Mouse (Mus musculus): ENCODE measurements around the gene Gdf9.

The Gdf9 gene

GRCm38 (mm10) chr11:53445562-53445961 lies 14.7 kb downstream of the Gdf9 start:
- in situ Hi-C loops (cut with MseI, MboI): no loop called here

- in situ Hi-C loops (cut with MseI, MboI): no loop called here
These were observed 15.4 kb downstream of the Gdf9 start for GRCm38 (mm10) chr11:53446183-53446582.

- in situ Hi-C loops (cut with MseI, MboI): no loop called here
These were observed 17.2 kb downstream of the Gdf9 start for GRCm38 (mm10) chr11:53447996-53448395.

- in situ Hi-C loops (cut with MseI, MboI): no loop called here
These were observed 17.7 kb downstream of the Gdf9 start for GRCm38 (mm10) chr11:53448529-53448928.

DNA sequence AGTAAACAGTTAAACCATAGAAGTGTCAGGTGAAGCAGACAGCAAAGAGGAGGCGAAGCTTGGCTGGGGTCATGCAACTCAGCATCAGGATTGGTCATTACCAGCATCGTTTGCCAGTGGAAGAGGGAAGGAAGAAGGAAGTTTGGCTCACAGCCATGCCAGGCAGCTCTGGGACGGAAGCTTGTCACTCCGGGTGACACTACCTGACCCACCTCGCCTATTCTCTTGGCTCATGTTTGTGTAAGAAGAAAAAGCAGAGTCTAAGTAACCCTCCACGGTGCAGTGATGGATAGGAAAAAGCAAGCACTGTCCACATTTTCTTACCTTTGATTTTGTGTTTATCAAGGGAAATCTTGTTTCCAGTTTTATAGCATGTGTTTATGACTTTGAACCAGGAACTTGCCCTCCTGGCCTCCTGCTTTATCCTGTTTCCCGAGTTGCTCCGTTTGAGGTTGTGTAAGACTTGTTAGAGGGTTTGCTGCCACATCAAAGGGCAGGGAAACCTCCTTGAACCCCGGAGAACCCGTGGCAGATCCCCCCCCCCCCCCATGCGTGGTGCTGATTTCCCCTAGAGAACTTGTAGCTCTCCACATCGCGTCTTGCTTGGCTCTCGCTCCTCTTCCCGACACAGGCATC lies 19.4 kb downstream of the Gdf9 start:
- in situ Hi-C loops (cut with MseI, MboI): no loop called here

GRCm38 (mm10) chr11:53451361-53451760 lies 20.5 kb downstream of the Gdf9 start:
- in situ Hi-C loops (cut with MseI, MboI): no loop called here

GRCm38 (mm10) chr11:53452396-53452795 lies 21.6 kb downstream of the Gdf9 start:
- in situ Hi-C loops (cut with MseI, MboI): no loop called here

DNA sequence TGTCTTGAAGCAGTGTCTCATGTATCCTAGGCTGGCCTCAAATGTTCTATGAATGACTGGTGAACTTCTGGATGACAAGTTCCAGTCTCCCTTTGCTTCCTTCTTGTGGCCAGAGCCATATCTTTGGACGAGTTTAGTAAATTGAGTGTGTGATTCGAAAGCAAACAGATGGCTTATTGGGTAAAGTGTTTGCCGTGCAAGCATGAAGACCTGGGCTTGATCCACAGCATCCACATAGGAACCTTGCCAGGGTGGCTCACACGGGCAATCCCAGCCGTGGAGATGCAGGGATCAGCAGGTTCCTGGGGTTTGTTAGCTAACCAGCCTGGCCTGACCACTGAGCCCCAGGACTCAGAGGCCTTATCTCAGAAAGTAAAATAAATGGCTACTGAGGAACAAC lies 22.2 kb downstream of the Gdf9 start:
- in situ Hi-C loops (cut with MseI, MboI): no loop called here

DNA sequence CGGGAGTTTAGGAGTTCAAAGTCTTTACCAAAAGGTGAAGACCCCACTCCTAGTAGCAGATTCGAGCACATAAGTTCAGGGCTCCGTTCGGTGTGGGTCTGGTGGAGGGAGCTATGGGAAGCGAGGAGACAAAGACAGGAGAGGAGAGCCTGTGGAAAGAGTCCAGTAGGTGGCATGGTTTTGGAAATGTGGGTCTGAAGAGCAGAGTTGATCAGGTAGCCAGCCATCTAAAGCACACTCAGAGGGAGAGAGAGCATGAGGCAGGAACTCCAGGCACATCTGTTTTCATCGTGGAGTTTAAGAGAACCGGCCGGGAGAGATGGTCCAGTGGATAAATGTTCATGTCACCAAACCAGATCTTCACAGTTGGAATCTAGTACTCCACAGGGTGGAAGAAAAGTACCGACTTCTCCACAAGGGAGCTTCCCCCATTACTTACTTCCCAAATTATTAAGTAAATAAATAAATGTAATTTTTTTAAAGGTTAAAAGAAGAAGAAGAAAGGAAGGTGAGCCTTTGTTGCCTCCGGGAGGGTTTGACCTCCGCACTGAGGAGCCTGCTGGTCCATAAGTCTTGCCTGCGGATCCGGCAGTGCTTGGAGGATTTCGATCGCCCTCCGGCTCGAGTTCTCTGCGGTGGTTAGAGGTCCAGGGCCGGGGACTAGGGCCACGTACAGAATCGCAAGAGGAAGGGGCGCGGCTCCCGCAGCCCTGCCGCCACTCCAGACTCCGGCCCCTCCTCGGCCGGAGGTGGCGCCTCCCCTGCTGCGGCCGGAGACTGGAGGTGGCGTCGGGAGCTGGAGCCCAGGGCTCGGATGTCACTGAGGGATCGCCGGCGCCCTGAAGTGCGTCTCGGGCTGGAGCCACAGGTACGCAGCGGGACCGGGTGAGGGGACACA lies 25.9 kb downstream of the Gdf9 start, which contains the start of the genes Gm10447 and Shroom1:
Gene Gm10447 (minus strand): TSS at position 637 of the 898 bp plus-strand sequence.
Gene Shroom1 (plus strand): TSS at position 732 of the 898 bp plus-strand sequence.
- in situ Hi-C loops (cut with MseI, MboI): no loop called here

DNA sequence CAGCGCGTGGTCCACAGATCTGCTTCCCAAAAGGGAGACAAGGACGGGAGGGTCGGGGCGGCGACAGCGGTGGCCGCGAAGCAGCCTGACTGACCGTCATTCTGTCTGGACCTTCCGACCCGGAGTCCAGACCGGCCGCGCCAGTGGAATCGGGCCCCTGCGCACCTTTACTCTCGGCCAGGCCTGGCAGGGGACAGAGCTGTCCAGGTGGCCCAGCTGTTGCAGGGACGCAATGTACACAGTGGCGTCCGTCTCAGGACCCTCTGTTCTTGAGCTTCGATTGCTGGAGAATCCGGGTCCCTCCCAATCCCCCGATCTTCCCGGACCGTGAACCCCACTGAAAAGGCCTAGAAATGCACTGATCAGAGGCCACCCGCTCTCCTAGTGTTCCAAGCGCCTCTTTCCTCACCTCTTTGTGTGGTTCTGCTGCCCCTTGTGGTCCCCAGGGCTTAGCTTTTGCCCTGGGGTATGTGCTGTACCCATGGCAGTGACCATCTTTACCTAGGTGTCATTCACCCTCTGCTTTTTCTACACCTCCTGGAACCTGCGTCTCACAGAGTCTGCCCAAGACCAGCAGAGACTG lies 26.6 kb downstream of the Gdf9 start:
- in situ Hi-C loops (cut with MseI, MboI): no loop called here

GRCm38 (mm10) chr11:53458996-53459395 lies 28.2 kb downstream of the Gdf9 start:
- in situ Hi-C loops (cut with MseI, MboI): no loop called here

GRCm38 (mm10) chr11:53460192-53460591 lies 29.4 kb downstream of the Gdf9 start:
- in situ Hi-C loops (cut with MseI, MboI): no loop called here

- in situ Hi-C loops (cut with MseI, MboI): no loop called here
These were observed 30.9 kb downstream of the Gdf9 start for GRCm38 (mm10) chr11:53461727-53462126.

- in situ Hi-C loops (cut with MseI, MboI): no loop called here
These were observed 33.0 kb downstream of the Gdf9 start for GRCm38 (mm10) chr11:53463551-53464424.

DNA sequence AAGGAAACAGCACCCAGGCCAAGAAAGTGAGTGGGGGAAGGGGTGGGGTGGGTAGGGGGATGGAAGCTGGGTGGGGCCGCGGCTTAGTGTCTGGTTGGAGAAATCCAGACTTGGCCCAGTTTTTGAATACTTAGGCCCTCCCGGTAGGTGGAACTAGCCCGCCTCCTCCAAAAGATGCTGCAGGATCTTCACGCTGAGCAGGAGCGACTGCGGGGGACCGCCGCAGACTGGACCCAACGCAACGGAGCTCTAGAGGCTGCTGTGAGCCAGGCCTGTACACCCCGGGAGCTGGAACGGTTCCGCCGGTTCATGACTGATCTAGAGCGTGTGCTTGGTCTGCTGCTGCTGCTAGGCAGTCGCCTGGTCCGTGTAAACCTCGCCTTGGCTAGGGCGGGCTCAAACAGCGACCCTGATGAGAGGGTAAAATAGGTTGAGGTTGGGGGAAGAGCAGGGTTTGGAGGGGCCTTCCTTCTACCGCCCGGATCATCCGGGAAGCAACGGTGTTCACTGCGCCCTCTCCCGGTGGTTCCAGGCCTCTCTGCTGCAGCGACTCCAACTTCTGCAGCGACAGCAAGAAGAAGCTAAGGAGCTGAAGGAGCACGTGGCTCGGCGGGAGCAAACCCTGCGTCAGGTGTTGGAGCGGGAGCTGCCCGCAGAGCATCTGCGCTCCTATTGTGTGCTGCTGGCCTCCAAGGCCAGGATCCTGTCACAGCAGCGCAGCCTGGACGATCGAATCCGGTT lies 35.6 kb downstream of the Gdf9 start:
- in situ Hi-C loops (cut with MseI, MboI): no loop called here

DNA sequence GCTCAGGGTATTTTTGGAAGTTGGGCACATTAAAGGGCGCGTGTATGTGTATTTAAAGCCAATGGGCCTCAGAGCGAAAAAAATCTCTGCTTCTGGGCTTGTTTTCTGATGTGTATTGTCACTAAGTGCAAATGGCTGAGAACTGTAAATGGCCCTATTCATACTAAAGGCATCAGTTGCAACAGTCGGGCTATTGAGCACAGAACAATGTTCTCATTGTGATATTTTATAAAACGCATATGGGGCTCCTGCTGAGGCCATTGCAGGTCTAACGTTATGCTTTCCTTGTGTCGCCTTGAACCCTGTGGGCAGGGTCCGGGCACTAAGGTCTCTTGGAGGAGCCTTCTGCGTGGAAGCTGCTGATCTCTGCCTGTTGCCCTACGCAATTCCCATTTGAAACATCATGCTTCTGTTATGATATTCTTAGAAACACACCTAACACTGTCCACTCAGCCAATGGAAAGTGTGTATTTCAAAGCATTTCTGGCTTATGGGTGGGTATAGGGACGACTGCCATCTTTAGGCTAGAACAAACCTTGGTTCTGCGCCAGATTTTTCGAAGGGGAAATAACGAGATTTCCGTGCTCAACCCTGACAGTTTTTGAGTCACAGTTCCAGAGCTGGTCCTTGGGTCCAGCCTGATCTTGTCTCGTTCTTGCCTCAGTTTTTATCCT lies 38.6 kb downstream of the Gdf9 start:
- in situ Hi-C loops (cut with MseI, MboI): no loop called here

DNA sequence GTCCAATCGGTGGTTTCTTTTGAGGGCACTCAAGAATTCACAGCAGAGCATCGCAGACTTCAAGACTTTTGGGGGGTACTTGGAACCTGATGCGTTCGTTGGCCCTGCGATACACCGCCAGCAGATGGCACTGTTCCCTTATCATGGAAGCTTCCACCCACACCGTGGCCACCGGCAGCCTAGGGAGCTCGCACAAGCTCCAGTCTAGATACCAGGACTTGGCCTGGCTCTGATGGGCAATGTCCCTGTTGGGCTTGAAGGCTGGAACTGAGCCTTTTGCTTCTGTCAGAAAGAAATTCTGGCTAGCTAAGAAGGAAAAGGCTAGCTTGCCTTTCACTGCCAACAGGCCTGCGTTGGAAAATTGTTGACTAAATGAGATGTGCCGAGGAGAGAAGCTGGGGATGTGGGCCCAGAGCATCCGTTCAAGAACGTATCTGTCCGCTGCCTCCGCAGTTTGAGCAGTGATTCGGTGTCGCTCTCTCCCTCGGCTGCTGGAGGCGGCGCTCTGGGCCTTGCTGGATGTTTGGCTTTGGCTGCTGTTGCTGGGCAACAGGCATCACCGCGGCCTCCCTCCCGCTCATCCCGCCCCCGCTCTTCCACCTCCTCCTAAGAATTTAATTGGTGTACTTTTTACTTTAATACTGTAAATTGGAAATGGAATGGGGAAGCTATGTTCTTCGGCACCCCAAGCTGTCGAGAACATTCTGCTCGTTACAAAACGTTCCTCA lies 39.3 kb downstream of the Gdf9 start, which contains the start of gene Gm9837:
Gene Gm9837 (minus strand): TSS at position 512 of the 728 bp plus-strand sequence.
- in situ Hi-C loops (cut with MseI, MboI): no loop called here

DNA sequence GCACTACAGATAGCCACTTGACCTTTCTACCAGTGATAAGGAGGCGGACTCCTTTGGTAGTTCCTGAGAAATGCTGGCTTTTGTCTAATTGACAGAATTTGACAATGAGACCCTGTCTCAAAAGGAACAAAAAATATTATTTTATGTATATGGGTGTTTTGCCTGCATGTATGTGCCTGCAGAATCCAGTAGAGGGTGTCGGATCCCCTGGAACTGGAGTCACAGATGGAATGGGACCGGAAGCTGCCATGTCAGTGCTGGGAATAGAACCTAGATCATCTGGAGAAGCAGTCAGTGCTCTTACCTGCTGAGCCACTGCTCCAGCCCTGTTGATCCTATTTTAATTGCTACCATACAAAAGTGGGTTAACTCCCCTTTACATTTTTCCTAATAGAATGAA lies 41.9 kb downstream of the Gdf9 start:
- in situ Hi-C loops (cut with MseI, MboI): no loop called here

- in situ Hi-C loops (cut with MseI, MboI): no loop called here
These were observed 44.8 kb downstream of the Gdf9 start for GRCm38 (mm10) chr11:53475620-53476019.

Data from mouse trophoblast stem cell (cell line).